Mouse (Mus musculus) CH12.LX (cell line): ENCODE measurements around the gene Rp9. TPM values are rescaled to one million over a fixed set of nuclear protein-coding genes. Genes with fewer than 3 reads are reported as not detected.

Source experiments
- DNase-seq: peaks from one replicate; pipeline ENCODE4 v3.0.0-alpha.2; 2013; ENCODE audit errors: extremely low read depth
- H3K27ac ChIP-seq: 2 replicates; pipeline ENCODE4 v1.5.1; 2012; ENCODE audit warnings: low read depth, mild to moderate bottlenecking, control low read depth, moderate library complexity; ENCODE audit not compliant: insufficient read depth
- H3K27me3 ChIP-seq: replicated peaks from 2 replicates; pipeline ENCODE3; 2012; ENCODE audit warnings: inconsistent platforms
- H3K36me3 ChIP-seq, 2 experiments: replicated peaks in 1 of 2; 2 replicates each; pipeline versions ENCODE3 to v1.6.1; 2012; ENCODE audit warnings: inconsistent platforms in 1 of 2, low read length in 1 of 2, mild to moderate bottlenecking in 1 of 2, mixed read lengths in 1 of 2, moderate library complexity in 1 of 2; ENCODE audit not compliant: control insufficient read depth in 1 of 2, insufficient read depth in 1 of 2
- H3K4me1 ChIP-seq, 2 experiments: 2 replicates each; pipeline ENCODE4 v1.6.1; 2012; ENCODE audit warnings: inconsistent platforms in 1 of 2, moderate library complexity in 1 of 2; ENCODE audit not compliant: insufficient read depth in 2 of 2, control insufficient read depth in 1 of 2
- H3K4me2 ChIP-seq: 2 replicates; pipeline ENCODE4 v1.6.1; 2012; ENCODE audit warnings: low read depth, mild to moderate bottlenecking, control low read depth; ENCODE audit not compliant: poor library complexity, insufficient read depth, severe bottlenecking
- H3K4me3 ChIP-seq, 3 experiments: fragments of 150-350 bp in 1 of 3; sonication (generic) in 1 of 3; replicated peaks in 1 of 3; 2 replicates each; pipeline versions ENCODE3 to v1.5.1; 2011 to 2012; ENCODE audit warnings: low read depth in 2 of 3, low read length in 2 of 3, mild to moderate bottlenecking in 2 of 3, moderate library complexity in 2 of 3, control low read depth in 1 of 3, improper control_type of control experiment in 1 of 3, inconsistent platforms in 1 of 3, mixed read lengths in 1 of 3; ENCODE audit not compliant: poor library complexity in 1 of 3
- H3K79me2 ChIP-seq: replicated peaks from 2 replicates; pipeline ENCODE4 v1.6.1; 2012; ENCODE audit warnings: mild to moderate bottlenecking, moderate library complexity; ENCODE audit not compliant: control insufficient read depth, poor library complexity, insufficient read depth, severe bottlenecking; ENCODE audit errors: extremely low read depth
- H3K9ac ChIP-seq: 2 replicates; pipeline ENCODE4 v1.6.1; 2012; ENCODE audit warnings: low read depth, mild to moderate bottlenecking, control low read depth, moderate library complexity; ENCODE audit not compliant: insufficient read depth
- H3K9me3 ChIP-seq: replicated peaks from 2 replicates; pipeline ENCODE3; 2012; ENCODE audit warnings: low read length, inconsistent platforms, mixed read lengths
- CHD1 ChIP-seq: IDR thresholded peaks from 2 replicates; pipeline ENCODE4 v1.6.1; 2012; ENCODE audit warnings: low read depth, low read length, improper control_type of control experiment, inconsistent platforms
- CTCF ChIP-seq, 2 experiments: IDR thresholded peaks in 1 of 2; conservative IDR thresholded peaks in 1 of 2; 2 replicates each; pipeline ENCODE4 v1.5.1; 2011 to 2012; ENCODE audit warnings: low read depth in 2 of 2, low read length in 2 of 2, improper control_type of control experiment in 1 of 2, inconsistent platforms in 1 of 2, mild to moderate bottlenecking in 1 of 2, moderate library complexity in 1 of 2
- E2F4 ChIP-seq: IDR thresholded peaks from 2 replicates; pipeline ENCODE4 v1.6.1; 2011; ENCODE audit warnings: low read depth, low read length, improper control_type of control experiment; ENCODE audit not compliant: insufficient replicate concordance
- ETS1 ChIP-seq: conservative IDR thresholded peaks from 2 replicates; pipeline ENCODE4 v1.6.1; 2012; ENCODE audit warnings: low read depth, mild to moderate bottlenecking, inconsistent platforms, low read length, improper control_type of control experiment, moderate library complexity
- IRF4 ChIP-seq: IDR thresholded peaks from 2 replicates; pipeline ENCODE4 v1.6.1; 2014; ENCODE audit warnings: low read depth, mild to moderate bottlenecking, inconsistent platforms, low read length, improper control_type of control experiment
- MAX ChIP-seq: IDR thresholded peaks from 2 replicates; pipeline ENCODE4 v1.6.1; 2011; ENCODE audit warnings: low read length, improper control_type of control experiment
- MAZ ChIP-seq: IDR thresholded peaks from 2 replicates; pipeline ENCODE4 v1.6.1; 2012; ENCODE audit warnings: low read depth, mild to moderate bottlenecking, inconsistent platforms, low read length, improper control_type of control experiment, moderate library complexity
- MYC ChIP-seq: IDR thresholded peaks from 2 replicates; pipeline ENCODE4 v1.6.1; 2011; ENCODE audit warnings: low read depth, mild to moderate bottlenecking, improper control_type of control experiment, low read length
- NRF1 ChIP-seq: IDR thresholded peaks from 2 replicates; pipeline ENCODE4 v1.6.1; 2014; ENCODE audit warnings: low read depth, mild to moderate bottlenecking, inconsistent platforms, low read length, improper control_type of control experiment, moderate library complexity
- RAD21 ChIP-seq: IDR thresholded peaks from 2 replicates; pipeline ENCODE4 v1.6.1; 2011; ENCODE audit warnings: low read depth, mild to moderate bottlenecking, low read length, improper control_type of control experiment, moderate library complexity
- SIN3A ChIP-seq: IDR thresholded peaks from 2 replicates; pipeline ENCODE4 v1.6.1; 2012; ENCODE audit warnings: low read length, improper control_type of control experiment, inconsistent platforms
- SMC3 ChIP-seq: IDR thresholded peaks from 2 replicates; pipeline ENCODE4 v1.6.1; 2011; ENCODE audit warnings: low read depth, low read length, improper control_type of control experiment
- TBP ChIP-seq: conservative IDR thresholded peaks from 2 replicates; pipeline ENCODE4 v1.6.1; 2011; ENCODE audit warnings: low read depth, low read length, improper control_type of control experiment
- UBTF ChIP-seq: IDR thresholded peaks from 2 replicates; pipeline ENCODE4 v1.6.1; 2012; ENCODE audit warnings: low read depth, mild to moderate bottlenecking, inconsistent platforms, low read length, improper control_type of control experiment, moderate library complexity
- USF1 ChIP-seq: IDR thresholded peaks from 2 replicates; pipeline ENCODE4 v1.6.1; 2014; ENCODE audit warnings: low read depth, mild to moderate bottlenecking, inconsistent platforms, low read length, improper control_type of control experiment
- dilution Hi-C: fragments of 300-500 bp; cut with MboI; formaldehyde crosslinking; loops from 2 replicates; pipeline ENCODE4 v1.14.3; 2020; ENCODE audit warnings: low sequenced_read_pairs; ENCODE audit not compliant: extremely low pct_unique_long_range_greater_than_20kb, extremely low pct_ligation_motif_present
- in situ Hi-C: fragments of 300-500 bp; cut with MboI; formaldehyde crosslinking; loops from 3 replicates; pipeline ENCODE4 v1.14.3; 2019; ENCODE audit warnings: low sequenced_read_pairs, low pct_ligation_motif_present, low pct_unique_long_range_greater_than_20kb, mixed read lengths
- polyA plus RNA-seq: library from polyadenylated mRNA; unstranded; fragments of >175 nt; gene quantifications from 2 replicates; pipeline ENCODE4 v1.2.1, GENCODE M21; 2012; ENCODE audit warnings: low read depth; ENCODE audit not compliant: insufficient read length
- total RNA-seq, 2 experiments: library from RNA; depleted of rRNA; stranded (reverse); fragments of 300-350 nt in 1 of 2; fragments of >200 nt in 1 of 2; gene quantifications; 2 replicates each; pipeline ENCODE4 v1.2.3; 2012 to 2014

Gene Rp9
- total and polyA plus RNA-seq, 3 experiments = 64.2 to 86.9 (median 85.0) TPM

DNA sequence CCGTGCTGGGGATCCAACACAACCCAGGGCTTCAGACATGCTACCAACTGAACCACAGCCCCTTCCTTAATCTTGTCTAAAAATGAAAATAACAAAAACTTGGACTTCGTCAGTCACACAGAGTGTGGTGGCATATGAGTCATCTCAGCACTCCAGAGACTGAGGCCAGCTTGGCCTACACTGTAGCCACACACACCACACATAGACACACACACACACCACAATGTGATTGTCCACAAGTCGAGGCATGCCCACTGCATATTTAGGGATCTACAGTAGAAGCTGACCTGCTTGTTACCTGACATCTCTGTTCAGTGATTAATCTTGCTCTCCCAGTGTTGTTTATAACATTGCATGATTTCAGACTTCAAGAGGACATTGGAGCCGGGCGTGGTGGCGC is 20.3 kb downstream of the Rp9 start (continued):
- TF ChIP-seq USF1 (no peak), IRF4 (peak; percentile 89)
- TF ChIP-seq, all 38 proteins: peak for 4

DNA sequence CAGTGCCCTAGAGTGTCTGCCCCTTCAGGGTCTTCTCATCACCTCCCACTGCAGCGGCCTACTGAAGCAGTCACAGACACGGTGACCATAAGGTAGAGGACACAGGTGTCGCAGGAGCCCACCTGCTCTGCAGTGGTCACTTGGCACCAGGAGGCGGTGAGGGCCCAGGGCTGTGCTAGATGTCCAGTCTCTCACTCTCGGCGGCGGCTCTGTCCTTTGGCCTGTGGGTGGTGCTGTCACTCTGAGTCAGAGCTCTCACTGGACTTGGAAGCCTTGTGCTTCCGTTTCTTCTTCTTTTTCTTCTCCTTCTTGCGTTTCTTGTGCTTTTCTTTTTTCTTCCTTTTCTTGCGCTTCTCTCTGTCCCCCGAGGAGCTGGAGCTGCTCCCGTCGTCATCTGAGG is 21.1 kb downstream of the Rp9 start:
- Histone ChIP-seq H3K27me3 (no peaks in the 10 kb centered on the region), H3K9me3 (no peaks in the 10 kb centered on the region), H3K4me2 (no peak overlapping the region), H3K79me2 (no peaks in the 10 kb centered on the region), H3K4me3 (no peak overlapping the region), H3K27ac (peak overlapping the region; percentile 58; the same call in 1 of the 2 replicates), H3K4me1 (peaks cover 7 to 11% of the 10 kb centered on the region in 2 experiments; a peak in 3 of 4 replicates), H3K9ac (no peak overlapping the region), H3K36me3 (peaks cover 47 to 83% of the 10 kb centered on the region in 2 experiments)
- DNase-seq = no peak
- TF ChIP-seq RAD21 (peak; percentile 24), E2F4 (no peak), ETS1 (no peak), CTCF (conservative IDR thresholded peaks at IDR 0.05 in 1 of 2, IDR thresholded peaks at IDR 0.05 in 1 of 2; ENCODE audit: low read depth in 2 of 2, low read length in 2 of 2) (peak in 1 of 2 experiments; percentile 30; a peak in 2 of 4 replicates)
- dilution Hi-C loops = no loop called here
- in situ Hi-C loops = no loop called here

DNA sequence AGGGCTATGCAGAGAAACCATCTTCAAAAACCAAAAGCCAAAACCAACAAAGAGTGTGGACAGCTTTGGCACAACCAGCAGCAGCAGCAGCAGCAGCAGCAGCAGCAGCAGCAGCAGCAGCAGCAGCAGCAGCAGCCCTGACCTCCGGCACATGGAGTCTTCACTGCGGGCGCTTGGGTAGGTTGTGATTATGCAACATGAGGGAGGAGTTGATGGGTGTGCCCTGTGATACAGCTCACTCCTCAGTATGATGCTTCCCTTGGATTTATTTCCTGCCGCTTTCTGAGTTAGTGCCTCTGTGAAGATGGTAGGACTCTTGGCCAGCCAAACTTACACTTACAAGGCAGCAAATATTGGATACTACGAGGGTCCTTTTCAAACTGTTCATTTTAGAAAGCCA is 22.3 kb downstream of the Rp9 start:
- Histone ChIP-seq H3K27ac (no peak overlapping the region), H3K4me3 (no peak overlapping the region), H3K9me3 (no peaks in the 10 kb centered on the region), H3K79me2 (no peaks in the 10 kb centered on the region), H3K27me3 (no peaks in the 10 kb centered on the region), H3K36me3 (peaks cover 36 to 75% of the 10 kb centered on the region in 2 experiments), H3K9ac (no peak overlapping the region), H3K4me1 (peaks cover 7 to 11% of the 10 kb centered on the region in 2 experiments; a peak in 3 of 4 replicates), H3K4me2 (no peak overlapping the region)
- in situ Hi-C loops = no loop called here
- dilution Hi-C loops = no loop called here
- DNase-seq = no peak
- TF ChIP-seq SIN3A (no peak), CHD1 (no peak), MAZ (no peak), MAX (no peak), E2F4 (no peak)

DNA sequence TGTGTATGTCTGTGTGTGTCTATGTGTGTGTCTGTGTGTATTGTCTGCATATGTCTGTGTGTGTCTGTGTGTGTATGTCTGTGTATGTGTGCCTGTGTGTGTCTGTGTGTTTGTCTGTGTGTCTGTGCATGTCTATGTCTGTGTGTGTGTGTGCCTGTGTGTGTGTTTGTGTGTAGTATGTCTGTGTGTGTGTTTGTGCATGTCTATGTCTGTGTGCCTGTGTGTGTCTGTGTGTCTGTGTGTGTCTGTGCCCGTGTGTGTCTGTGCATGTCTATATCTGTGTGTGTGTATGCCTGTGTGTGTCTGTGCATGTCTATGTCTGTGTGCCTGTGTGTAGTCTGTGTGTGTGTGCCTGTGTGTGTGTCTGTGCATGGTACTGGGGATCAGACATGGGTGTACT is 24.4 kb downstream of the Rp9 start:
- Histone ChIP-seq H3K9me3 (no peaks in the 10 kb centered on the region), H3K4me1 (peaks cover 7 to 11% of the 10 kb centered on the region in 2 experiments; a peak in 3 of 4 replicates), H3K36me3 (peaks cover 26 to 55% of the 10 kb centered on the region in 2 experiments), H3K79me2 (no peaks in the 10 kb centered on the region), H3K27me3 (no peaks in the 10 kb centered on the region), H3K4me3 (no peak overlapping the region), H3K27ac (no peak overlapping the region), H3K4me2 (no peak overlapping the region), H3K9ac (no peak overlapping the region)
- no peak for DNase-seq
- in situ Hi-C loops = no loop called here
- dilution Hi-C loops = no loop called here
- TF ChIP-seq IRF4 (no peak), SMC3 (no peak), NRF1 (no peak), RAD21 (no peak), TBP (no peak), E2F4 (no peak), UBTF (no peak), CTCF (conservative IDR thresholded peaks at IDR 0.05 in 1 of 2, IDR thresholded peaks at IDR 0.05 in 1 of 2; ENCODE audit: low read depth in 2 of 2, low read length in 2 of 2) (no peak), MYC (no peak)
